Mouse (Mus musculus): Measurements from ENCODE around the gene Fam83g.
"Not testable (repeated sequence)": the region's sequence is repeated elsewhere in the genome, so short reads cannot be mapped to it uniquely, and the experiment has no call there.

Gene Fam83g

DNA sequence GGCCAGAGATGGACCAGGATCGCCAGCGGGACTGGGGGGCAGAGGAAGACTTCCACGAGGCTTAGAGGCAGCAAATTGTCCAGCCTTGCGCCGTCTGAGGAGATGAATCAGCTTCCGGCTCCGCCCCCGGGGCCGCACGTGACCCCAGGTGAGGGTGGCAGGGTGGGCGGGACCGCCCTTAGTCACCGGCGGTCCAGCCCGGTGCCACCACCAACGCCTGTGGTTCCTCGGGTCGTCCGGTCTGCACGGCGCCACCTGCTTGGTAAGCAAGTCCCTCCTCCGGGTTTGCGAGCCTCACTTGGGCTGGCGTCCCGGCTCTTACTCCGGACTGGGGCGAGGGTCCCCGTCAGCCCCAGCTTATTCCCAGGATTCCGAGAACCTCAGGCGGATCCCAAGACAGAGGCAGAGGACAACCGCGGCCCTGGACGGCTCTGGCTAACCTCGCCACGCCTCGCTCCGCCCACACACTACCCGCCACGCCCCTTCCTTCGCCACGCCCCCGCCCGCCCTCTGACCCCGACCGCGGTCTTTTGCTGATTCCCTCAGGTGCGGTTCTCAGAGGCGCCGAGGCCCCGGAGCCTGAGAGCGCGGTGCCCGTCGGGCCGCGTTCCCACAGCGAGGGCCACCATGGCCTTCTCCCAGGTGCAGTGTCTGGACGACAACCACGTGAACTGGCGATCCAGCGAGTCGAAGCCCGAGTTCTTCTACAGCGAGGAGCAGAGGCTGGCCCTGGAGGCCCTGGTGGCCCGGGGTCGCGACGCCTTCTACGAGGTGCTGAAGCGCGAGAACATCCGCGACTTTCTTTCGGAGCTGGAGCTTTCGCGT lies at the start of gene Fam83g:
Gene Fam83g (plus strand): TSS at position 185 of the 825 bp plus-strand sequence.
- DNase-seq (ENCODE audit: low read depth, low spot score) = no peak

GRCm38 (mm10) chr11:61636309-61636708 lies 47.6 kb upstream of the Fam83g start:
- DNase-seq (ENCODE audit: low read depth, low spot score) = not testable (repeated sequence)

- DNase-seq (ENCODE audit: low read depth, low spot score) = no peak
Observed at GRCm38 (mm10) chr11:61637413-61637812, 46.5 kb upstream of the Fam83g start.

GRCm38 (mm10) chr11:61637856-61638255 lies 46.0 kb upstream of the Fam83g start:
- no peak for DNase-seq (ENCODE audit: low read depth, low spot score)

DNA sequence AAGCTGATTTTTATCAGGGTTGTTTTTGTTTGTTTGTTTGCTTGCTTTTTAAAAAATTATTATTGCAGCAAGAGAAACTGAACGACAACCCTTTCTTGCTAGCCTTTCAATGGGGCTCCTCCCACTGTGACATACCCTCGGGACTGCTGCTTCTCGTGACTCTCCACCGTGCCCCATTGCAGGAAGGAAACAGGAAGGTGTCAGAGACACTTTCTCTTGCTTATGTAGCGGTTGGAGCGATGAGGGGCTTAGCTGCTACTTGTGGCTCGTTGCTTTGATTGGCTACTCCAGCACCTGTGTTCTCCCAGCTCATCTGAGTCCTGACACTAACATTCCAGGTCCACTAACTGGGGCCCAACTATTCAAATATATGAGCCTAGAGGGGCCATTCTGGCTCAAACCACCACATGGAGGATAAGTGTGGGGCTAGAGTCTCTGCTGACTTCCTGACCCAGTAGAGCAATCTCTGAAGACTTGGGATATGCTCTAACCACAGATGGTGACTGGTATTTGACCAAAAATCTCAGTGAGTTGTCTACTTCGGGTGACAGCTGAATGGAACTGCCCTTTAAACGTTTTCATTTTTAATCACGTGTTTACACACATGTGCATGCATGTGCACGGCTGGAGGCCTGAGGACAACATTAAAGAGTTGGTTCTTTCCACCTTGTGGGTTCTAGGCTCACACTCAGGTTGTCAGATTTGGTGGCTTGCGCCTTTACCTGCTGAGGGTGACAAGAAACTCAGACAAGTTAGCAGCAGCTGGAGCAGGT lies 44.9 kb upstream of the Fam83g start:
- no peak for DNase-seq (ENCODE audit: low read depth, low spot score)

GRCm38 (mm10) chr11:61639601-61640177 lies 44.2 kb upstream of the Fam83g start:
- no peak for DNase-seq (ENCODE audit: low read depth, low spot score)

DNA sequence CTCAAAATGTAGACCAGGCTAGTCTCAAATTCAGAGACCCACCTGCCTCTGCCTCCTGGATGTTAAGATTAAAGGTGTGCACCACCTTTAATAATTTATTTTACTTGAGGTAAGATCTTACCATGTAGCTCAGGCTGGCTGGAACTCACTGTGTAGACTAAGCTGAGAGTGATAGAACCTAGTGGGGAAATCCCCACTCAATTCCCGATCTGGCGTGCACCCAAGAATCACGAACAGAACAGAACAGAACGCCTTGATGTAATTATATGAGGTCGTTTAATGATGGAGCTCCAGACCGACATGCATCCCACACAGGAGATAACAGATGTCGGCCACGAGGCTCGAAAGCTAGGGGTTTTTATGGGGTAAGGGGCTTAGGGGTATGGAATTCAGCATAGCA lies 43.3 kb upstream of the Fam83g start:
- not testable (repeated sequence) for DNase-seq (ENCODE audit: low read depth, low spot score)

GRCm38 (mm10) chr11:61642106-61642505 lies 41.8 kb upstream of the Fam83g start:
- DNase-seq (ENCODE audit: low read depth, low spot score) = no peak

GRCm38 (mm10) chr11:61643184-61643961 lies 40.5 kb upstream of the Fam83g start:
- no peak for DNase-seq (ENCODE audit: low read depth, low spot score)

- peak; percentile 83 for DNase-seq (ENCODE audit: low read depth, low spot score)
Observed at GRCm38 (mm10) chr11:61644576-61645326, 39.1 kb upstream of the Fam83g start.

- no peak for DNase-seq (ENCODE audit: low read depth, low spot score)
Observed at GRCm38 (mm10) chr11:61645357-61645857, 38.5 kb upstream of the Fam83g start.

- DNase-seq (ENCODE audit: low read depth, low spot score) = no peak
Observed at GRCm38 (mm10) chr11:61646499-61647039, 37.3 kb upstream of the Fam83g start.

DNA sequence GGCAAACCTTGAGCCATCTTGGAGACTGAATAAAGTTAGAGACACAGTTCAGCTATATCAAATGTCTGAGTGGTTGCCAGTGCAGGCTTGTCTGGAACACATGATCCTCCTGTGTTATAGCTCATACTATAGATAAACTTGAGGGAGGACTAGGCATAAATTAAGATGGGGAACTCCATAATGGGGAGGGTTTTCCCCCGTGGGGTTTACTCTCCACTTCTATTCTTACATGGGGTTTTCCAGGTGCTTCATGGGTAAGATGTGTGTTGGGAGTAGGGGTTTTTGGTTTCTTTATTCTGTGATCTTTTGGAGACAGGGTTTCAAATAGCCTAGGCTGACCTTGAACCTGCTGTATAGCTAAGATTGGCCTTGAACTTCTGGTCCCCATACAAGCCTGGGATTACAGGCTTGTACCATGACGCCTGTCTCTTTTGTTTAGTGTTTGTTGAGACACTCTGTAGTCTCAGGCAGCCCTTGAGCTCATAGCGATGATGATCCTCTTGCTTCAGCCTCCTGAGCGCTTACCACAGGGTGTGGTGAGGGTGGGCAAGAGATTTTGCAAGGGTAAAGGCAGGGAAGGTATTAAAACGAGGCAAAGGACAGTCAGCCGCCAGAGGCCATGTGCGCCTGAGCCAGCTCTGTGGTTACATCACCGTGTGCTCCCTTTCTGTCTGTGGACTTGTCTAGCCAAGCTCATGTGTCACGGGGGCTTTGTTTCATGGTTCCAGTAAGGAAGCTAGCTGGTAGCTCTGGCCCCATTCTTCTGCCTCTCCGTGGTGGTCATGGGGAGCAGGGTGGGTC lies 36.6 kb upstream of the Fam83g start:
- peak; percentile 30 for DNase-seq (ENCODE audit: low read depth, low spot score)

GRCm38 (mm10) chr11:61647956-61648748 lies 35.7 kb upstream of the Fam83g start:
- peak; percentile 65 for DNase-seq (ENCODE audit: low read depth, low spot score)

DNA sequence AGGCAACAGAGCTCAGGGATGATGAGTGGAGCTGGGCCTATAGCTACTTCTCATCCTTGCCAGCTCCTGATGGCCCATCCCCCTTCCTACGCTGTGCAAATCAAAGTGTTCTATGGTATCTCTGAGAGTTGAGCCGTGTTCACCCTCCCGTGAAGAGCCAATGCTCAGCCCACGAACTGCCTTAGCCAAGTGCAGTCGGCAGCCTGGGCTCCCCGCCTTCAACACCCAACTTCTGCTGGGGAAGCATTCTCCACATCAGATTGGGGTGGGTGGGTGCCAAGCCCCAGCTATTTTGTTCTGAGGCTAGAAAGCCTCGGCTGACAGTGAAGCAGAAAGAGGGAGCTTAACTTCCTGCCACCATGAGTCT lies 35.2 kb upstream of the Fam83g start:
- no peak for DNase-seq (ENCODE audit: low read depth, low spot score)

DNA sequence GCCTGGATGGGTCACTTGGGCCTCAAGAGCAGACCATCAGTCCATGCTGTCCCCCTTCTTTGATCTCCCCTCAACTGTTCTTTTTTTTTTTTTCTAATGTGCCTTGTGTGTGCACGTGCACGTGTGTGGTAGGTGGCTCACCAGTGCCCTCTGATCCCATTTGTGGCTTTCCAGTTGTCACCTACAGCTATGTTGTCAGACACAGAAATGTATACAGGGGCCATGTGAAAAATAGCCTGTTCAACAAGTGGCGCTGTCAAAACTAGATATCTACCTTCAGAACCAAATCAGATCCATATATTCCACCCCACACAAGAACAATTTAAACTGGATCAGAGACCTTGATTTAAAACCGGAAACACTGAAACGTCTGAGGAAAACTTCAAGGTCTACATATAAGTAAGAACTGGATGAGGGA lies 34.7 kb upstream of the Fam83g start:
- no peak for DNase-seq (ENCODE audit: low read depth, low spot score)

DNA sequence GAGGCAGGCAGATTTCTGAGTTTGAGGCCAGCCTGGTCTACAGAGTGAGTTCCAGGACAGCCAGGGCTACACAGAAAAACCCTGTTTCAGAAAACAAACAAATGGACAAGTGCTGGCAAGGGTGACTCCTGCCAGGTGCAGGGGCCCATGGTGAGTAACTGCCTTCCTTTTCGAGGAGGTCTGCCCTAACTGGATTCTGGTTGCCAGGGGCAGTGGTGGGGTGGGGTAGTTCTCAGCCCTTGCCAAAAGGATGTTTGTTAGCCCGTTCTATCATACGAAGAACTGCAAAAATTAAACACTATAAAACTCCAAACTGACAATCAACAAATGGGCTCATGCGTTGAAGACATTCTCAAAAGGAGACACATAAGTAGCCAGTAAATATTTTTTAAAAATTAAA lies 34.3 kb upstream of the Fam83g start:
- no peak for DNase-seq (ENCODE audit: low read depth, low spot score)

DNA sequence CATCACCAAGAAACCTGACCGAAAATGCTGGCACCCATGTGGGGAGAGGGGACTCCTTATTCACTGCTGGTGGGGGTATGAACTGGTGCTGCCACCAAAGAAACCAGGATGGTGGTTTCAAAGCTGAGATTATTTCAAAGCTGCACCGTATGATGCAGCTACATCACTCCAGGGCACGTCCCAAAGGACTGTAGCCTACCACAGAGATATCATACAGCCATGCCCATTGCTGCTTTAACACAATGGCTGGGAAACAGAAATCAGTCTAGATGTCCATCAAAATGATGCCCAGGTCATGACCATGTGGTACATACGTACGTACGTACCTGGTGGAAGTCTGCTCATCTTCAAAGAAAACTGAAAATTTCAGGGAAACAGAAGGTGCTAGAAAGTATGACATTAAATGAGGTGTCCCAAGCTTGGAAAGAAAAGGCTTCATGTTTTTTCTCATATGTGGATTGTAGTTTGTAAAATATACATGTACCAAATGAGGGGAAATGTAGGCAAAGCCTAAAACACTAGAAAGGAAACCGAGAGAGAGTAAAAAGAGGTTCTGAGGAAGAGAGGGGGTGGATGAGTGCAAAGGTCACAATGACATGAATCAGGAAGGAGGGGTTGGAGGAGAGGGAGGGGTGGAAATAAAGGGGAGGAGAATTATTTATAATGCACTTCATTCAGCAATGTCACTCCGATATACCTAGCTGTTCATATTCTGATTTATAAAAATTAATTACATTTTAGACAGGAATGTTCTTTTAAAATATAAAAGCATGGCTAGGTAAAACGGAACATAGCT lies 33.2 kb upstream of the Fam83g start:
- no peak for DNase-seq (ENCODE audit: low read depth, low spot score)

All from 3T3-L1 (cell line).